Mouse (Mus musculus) hindbrain, embryonic 14.5 days (tissue): ENCODE measurements around the gene Thap8. TPM values are rescaled to one million over a fixed set of nuclear protein-coding genes. Genes with fewer than 3 reads are reported as not detected.

Experiments used
- ATAC-seq: fragments of 200-750 bp; cut with Nextera tagmentation; 2 replicates; pipeline ENCODE4 v1.8.0; 2017; ENCODE audit warnings: moderate number of reproducible peaks, mild to moderate bottlenecking, moderate TSS enrichment, moderate library complexity; ENCODE audit not compliant: low FRiP score
- DNase-seq: peaks from one replicate; pipeline ENCODE4 v3.0.0-alpha.2; 2015; ENCODE audit warnings: low spot score
- H3K27ac ChIP-seq: fragments of 300-500 bp; sonication (generic); 2 replicates; pipeline ENCODE4 v1.5.1; 2014; ENCODE audit warnings: mild to moderate bottlenecking, moderate library complexity
- H3K27me3 ChIP-seq: fragments of 300-500 bp; sonication (generic); 2 replicates; pipeline ENCODE4 v1.6.1; 2014; ENCODE audit warnings: mild to moderate bottlenecking, low read length, mixed read lengths; ENCODE audit not compliant: control insufficient read depth, insufficient read depth
- H3K36me3 ChIP-seq: fragments of 300-500 bp; sonication (generic); replicated peaks from 2 replicates; pipeline ENCODE4 v1.6.1; 2014; ENCODE audit not compliant: control insufficient read depth, insufficient read depth
- H3K4me1 ChIP-seq: fragments of 300-500 bp; sonication (generic); replicated peaks from 2 replicates; pipeline ENCODE4 v1.6.1; 2014; ENCODE audit warnings: antibody characterized with exemption, low read length, mixed read lengths; ENCODE audit not compliant: control insufficient read depth, insufficient read depth
- H3K4me2 ChIP-seq: fragments of 300-500 bp; sonication (generic); replicated peaks from 2 replicates; pipeline ENCODE4 v1.6.1; 2014; ENCODE audit warnings: mild to moderate bottlenecking, moderate library complexity
- H3K4me3 ChIP-seq: fragments of 300-500 bp; sonication (generic); replicated peaks from 2 replicates; pipeline ENCODE4 v1.5.1; 2014; ENCODE audit warnings: mild to moderate bottlenecking, low read length
- H3K9ac ChIP-seq: fragments of 300-500 bp; sonication (generic); 2 replicates; pipeline ENCODE4 v1.6.1; 2014
- H3K9me3 ChIP-seq: fragments of 300-500 bp; sonication (generic); 2 replicates; pipeline ENCODE4 v1.6.1; 2016; ENCODE audit warnings: low read length; ENCODE audit not compliant: control insufficient read depth
- WGBS: fragments of 180-500 bp; shearing (Covaris S2); extraction: QIAGEN DNeasy Blood & Tissue Kit; methylation state at CpG from one replicate; pipeline ENCODE4 v1.1.7; 2014; 5-methylcytosine and 5-hydroxymethylcytosine counted together
- polyA plus RNA-seq: library from polyadenylated mRNA; unstranded; fragments of >200 nt; fragmentation: Nextera tagmentation; extraction: Ambion mirVana; gene quantifications from 2 replicates; pipeline ENCODE4 v1.2.1, GENCODE M21; 2014

Gene Thap8
- polyA plus RNA-seq, 1 experiment from 2014 or later = 0.43 TPM

- WGBS = 5% methylated on average over 27 of the region's 27 CpGs
- peak within 1 kb of the TSS; percentile 73 for H3K9ac ChIP-seq
- peak; percentile 95 for DNase-seq
- H3K36me3 ChIP-seq = peaks cover 41% of the 10 kb centered on the region
- peak within 1 kb of the TSS; percentile 83 for H3K27ac ChIP-seq
- no peaks in the 10 kb centered on the region for H3K9me3 ChIP-seq
- peak within 1 kb of the TSS; percentile 55 for H3K4me3 ChIP-seq
- no peaks in the 10 kb centered on the region for H3K27me3 ChIP-seq
- peak; percentile 99 for ATAC-seq
- H3K4me2 ChIP-seq = peak within 1 kb of the TSS; percentile 83
- peaks cover 17% of the 10 kb centered on the region for H3K4me1 ChIP-seq
Observed at GRCm38 (mm10) chr7:30308076-30309005, 28.4 kb downstream of the Thap8 start, which contains the start of gene Alkbh6. Gene Alkbh6, plus strand, starts transcription at chr7:30308717.

- Histone ChIP-seq H3K27me3 (no peaks in the 10 kb centered on the region), H3K9ac (peak overlapping the region; percentile 73), H3K4me2 (peak overlapping the region; percentile 83), H3K4me1 (peaks cover 17% of the 10 kb centered on the region), H3K27ac (no peak overlapping the region), H3K36me3 (peaks cover 38% of the 10 kb centered on the region), H3K9me3 (no peaks in the 10 kb centered on the region), H3K4me3 (peak overlapping the region; percentile 55)
- DNase-seq = no peak
- no peak for ATAC-seq
- 71% methylated on average over 15 of the region's 15 CpGs for WGBS
Observed at GRCm38 (mm10) chr7:30309395-30310129, 29.7 kb downstream of the Thap8 start.

- H3K9me3 ChIP-seq = no peaks in the 10 kb centered on the region
- H3K4me3 ChIP-seq = no peak overlapping the region
- WGBS = 92% methylated on average over 12 of the region's 12 CpGs
- ATAC-seq (no peak), DNase-seq (no peak)
- H3K9ac ChIP-seq = no peak overlapping the region
- peak overlapping the region; percentile 83; the same call in 1 of the 2 replicates for H3K4me2 ChIP-seq
- peaks cover 36% of the 10 kb centered on the region for H3K36me3 ChIP-seq
- H3K27ac ChIP-seq = no peak overlapping the region
- peaks cover 17% of the 10 kb centered on the region for H3K4me1 ChIP-seq
- no peaks in the 10 kb centered on the region for H3K27me3 ChIP-seq
Observed at GRCm38 (mm10) chr7:30310136-30310535, 30.2 kb downstream of the Thap8 start.

GRCm38 (mm10) chr7:30313666-30314320, 33.9 kb downstream of the Thap8 start:
- WGBS = 58% methylated on average over 27 of the region's 27 CpGs
- ATAC-seq (no peak), DNase-seq (no peak)
- no peaks in the 10 kb centered on the region for H3K9me3 ChIP-seq
- peaks cover 11% of the 10 kb centered on the region for H3K4me1 ChIP-seq
- no peaks in the 10 kb centered on the region for H3K27me3 ChIP-seq
- H3K4me2 ChIP-seq = no peak overlapping the region
- no peak overlapping the region for H3K27ac ChIP-seq
- H3K4me3 ChIP-seq = no peak overlapping the region
- H3K9ac ChIP-seq = no peak overlapping the region
- H3K36me3 ChIP-seq = peaks cover 13% of the 10 kb centered on the region; the same call in 1 of the 2 replicates

- H3K36me3 ChIP-seq = peaks cover 13% of the 10 kb centered on the region; the same call in 1 of the 2 replicates
- no peak within 1 kb of the TSS for H3K27ac ChIP-seq
- 4% methylated on average over 9 of the region's 9 CpGs for WGBS
- DNase-seq (no peak), ATAC-seq (no peak)
- peaks cover 4% of the 10 kb centered on the region for H3K4me1 ChIP-seq
- H3K4me2 ChIP-seq = peak within 1 kb of the TSS; percentile 1
- H3K4me3 ChIP-seq = no peak within 1 kb of the TSS
- H3K27me3 ChIP-seq = no peaks in the 10 kb centered on the region
- no peaks in the 10 kb centered on the region for H3K9me3 ChIP-seq
- no peak within 1 kb of the TSS for H3K9ac ChIP-seq
Observed at GRCm38 (mm10) chr7:30314721-30315155, 34.8 kb downstream of the Thap8 start, which contains the start of gene Syne4. Gene Syne4, plus strand, starts transcription at chr7:30314807.

GRCm38 (mm10) chr7:30315559-30316529, 36.0 kb downstream of the Thap8 start:
- Histone ChIP-seq H3K9me3 (no peaks in the 10 kb centered on the region), H3K36me3 (peaks cover 13% of the 10 kb centered on the region; the same call in 1 of the 2 replicates), H3K4me3 (no peak overlapping the region), H3K27me3 (no peaks in the 10 kb centered on the region), H3K27ac (no peak overlapping the region), H3K4me2 (no peak overlapping the region), H3K9ac (no peak overlapping the region), H3K4me1 (peaks cover 4% of the 10 kb centered on the region)
- WGBS = 86% methylated on average over 13 of the region's 13 CpGs
- ATAC-seq (no peak), DNase-seq (no peak)

- no peak overlapping the region for H3K4me2 ChIP-seq
- no peak for DNase-seq
- no peak overlapping the region for H3K27ac ChIP-seq
- H3K36me3 ChIP-seq = peaks cover 3% of the 10 kb centered on the region; the same call in 1 of the 2 replicates
- H3K9me3 ChIP-seq = no peaks in the 10 kb centered on the region
- H3K27me3 ChIP-seq = no peaks in the 10 kb centered on the region
- peaks cover 18% of the 10 kb centered on the region for H3K4me1 ChIP-seq
- WGBS = 91% methylated on average over 3 of the region's 3 CpGs
- no peak for ATAC-seq
- no peak overlapping the region for H3K9ac ChIP-seq
- no peak overlapping the region for H3K4me3 ChIP-seq
Observed at GRCm38 (mm10) chr7:30318142-30318541, 38.2 kb downstream of the Thap8 start.

GRCm38 (mm10) chr7:30320946-30321345, 41.1 kb downstream of the Thap8 start:
- DNase-seq = no peak
- Histone ChIP-seq H3K4me1 (peaks cover 18% of the 10 kb centered on the region), H3K4me3 (peak overlapping the region; percentile 75), H3K36me3 (no peaks in the 10 kb centered on the region; the same call in 1 of the 2 replicates), H3K27ac (no peak overlapping the region), H3K27me3 (no peaks in the 10 kb centered on the region), H3K9me3 (no peaks in the 10 kb centered on the region), H3K9ac (peak overlapping the region; percentile 87), H3K4me2 (peak overlapping the region; percentile 85)
- WGBS = 77% methylated on average over 2 of the region's 2 CpGs
- no peak for ATAC-seq
